Mouse (Mus musculus) spleen, postnatal 4 days (tissue): ENCODE measurements around the gene Ugt1a6b.

Source experiments
- DNase-seq, 2 experiments: peaks; one replicate each; pipeline ENCODE4 v3.0.0; 2022; ENCODE audit warnings: low spot score in 2 of 2

Gene Ugt1a6b

DNA sequence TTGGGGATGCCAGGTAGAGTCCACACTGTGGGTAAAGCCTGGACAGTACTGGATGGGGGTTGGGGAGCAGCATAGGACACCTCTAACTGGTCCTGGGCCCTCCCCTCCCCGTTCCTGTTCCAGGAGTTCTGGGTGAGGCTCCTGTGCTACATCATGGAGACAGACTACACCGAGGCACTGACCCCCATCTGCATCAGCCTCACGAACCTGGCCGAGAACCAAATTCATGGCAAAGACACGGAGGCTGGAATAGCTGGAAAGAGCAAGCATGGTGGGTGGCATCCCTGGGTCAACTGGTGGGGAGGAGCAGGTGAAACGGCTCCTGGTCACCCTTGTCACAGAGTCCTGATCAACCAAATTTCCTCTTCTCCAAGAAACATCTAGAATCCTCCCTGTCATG lies 135.7 kb downstream of the Ugt1a6b start:
- DNase-seq, result no peak

DNA sequence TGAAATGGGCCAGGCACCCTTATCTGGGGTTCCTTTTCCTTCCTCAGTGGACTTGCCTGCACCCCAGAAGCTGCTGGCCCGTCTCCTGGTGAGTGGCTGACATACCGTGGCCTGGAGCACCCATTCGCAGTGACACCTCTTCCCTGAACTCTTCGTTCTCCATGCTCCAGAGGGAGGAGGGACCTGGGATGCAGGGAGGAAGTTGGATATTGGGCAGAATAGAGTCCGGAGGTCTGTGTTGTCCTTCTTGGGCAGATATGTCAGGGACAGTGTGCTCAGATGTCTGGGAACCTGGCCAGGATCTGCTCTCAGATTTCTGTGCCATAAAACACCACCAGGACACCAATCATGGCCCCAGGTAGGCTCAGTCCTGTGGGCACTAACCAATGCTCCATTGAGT lies 137.0 kb downstream of the Ugt1a6b start:
- no peak for DNase-seq

DNA sequence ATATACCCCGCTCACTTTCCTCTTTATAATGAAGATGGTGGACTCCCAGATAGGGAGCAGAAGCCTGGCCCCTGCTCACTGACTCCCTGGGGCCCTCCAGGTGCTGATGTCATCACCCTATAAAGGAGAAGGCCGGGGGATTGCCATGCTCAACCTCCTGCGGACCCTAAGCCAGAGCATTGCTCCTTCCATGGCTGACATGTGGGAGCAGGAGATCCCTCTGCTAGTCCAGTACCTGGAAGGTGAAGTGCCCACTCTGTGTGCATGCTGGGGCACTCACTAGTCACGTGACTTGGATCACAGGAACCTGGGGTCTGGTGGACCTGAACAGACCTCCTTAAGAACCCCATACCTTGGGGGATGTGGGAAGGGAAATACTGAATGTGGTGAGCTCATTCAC lies 137.5 kb downstream of the Ugt1a6b start:
- no peak for DNase-seq

DNA sequence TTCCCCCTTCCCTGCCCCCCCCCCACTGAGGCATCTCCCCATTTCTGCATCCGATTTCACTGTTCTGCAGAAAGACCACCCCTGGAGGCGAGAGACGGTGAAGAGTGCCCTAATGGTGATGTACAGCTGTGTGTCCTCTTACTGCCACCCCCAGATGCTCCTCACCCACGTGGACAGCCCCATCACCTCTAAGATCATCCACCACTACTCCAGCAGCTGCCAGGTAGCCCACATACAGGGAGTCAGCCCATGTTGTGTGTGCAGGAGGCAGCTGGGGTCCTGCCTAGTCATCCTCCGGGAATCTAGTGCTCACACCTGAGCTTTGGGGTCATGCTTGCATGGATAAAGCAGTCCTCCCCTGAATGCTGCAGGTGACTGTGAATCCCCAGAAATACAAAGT lies 140.8 kb downstream of the Ugt1a6b start:
- no peak for DNase-seq

DNA sequence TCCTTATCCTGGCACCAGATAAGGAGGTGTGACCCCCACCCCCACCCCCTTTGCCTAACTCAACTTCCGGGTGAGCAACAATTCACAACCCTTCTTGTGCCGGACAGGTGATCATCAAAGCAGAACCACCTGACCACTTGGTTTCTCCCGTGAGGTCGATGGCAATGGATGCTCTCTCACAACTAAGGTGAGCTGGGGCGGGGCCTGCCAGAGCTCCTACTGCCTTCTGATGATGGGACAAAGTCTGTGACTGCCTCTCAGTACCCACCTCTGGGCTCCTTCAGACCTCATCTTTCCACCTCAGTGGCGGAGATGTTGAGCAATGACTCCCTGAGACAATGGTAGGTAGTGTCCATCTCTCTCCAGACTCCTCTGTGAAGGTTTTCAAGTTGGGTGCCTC lies 142.8 kb downstream of the Ugt1a6b start:
- DNase-seq, result no peak

DNA sequence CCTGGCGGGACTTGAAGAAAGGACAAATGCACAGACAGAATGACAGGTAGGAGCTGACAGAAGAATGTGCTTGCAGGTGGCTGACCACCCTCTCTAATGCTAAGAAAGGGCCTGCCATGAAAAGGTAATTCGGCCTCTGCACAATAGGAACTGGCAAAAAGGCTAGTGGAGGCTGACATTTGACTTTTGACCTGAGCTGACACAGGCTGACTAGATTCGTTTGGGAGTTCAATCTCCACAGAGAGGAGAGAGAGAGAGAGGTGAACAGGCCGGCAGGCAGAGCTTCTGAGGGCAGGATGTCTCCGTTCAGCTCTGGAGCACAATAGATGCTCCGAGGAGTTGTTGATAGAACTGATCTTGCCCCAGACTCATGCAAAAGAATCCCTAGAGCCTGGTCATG lies 143.3 kb downstream of the Ugt1a6b start:
- DNase-seq, result no peak

DNA sequence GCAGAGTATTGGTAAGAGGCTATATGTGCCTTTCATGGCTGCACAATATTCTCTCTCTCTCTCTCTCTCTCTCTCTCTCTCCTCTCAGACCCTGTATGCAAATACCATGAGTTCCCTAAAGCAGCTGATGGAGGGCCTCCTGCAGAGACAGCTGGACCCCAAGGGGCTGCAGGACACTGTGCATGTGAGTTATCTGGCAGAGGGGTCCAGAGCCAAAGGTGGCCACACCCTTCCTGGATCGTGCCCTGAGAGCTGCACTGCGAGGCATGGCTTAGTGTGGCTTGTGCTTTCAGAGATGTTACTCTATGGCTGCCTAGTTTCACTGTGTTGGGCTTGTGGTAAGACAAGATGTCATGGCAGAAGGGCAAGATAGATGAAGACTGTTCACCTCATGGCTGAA lies 144.6 kb downstream of the Ugt1a6b start:
- DNase-seq, result no peak

DNA sequence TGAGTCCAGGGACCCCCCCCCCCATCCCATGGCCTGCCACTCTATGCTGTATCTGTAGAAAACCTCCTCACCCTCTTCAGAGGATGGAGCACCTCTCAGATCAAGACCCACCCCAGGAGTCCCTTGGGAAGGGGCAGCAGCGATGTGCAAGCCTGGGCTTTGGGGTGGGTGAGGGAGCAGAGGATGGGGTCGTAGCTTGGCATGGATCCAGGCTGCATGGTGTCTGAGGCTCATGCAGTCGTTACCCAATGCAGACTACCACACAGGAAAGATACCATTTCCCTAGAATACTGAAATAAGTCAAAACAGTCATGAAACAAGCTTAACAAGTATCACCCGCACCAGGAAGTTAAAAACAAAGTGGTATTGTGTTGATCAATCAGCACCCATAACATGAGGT lies 145.6 kb downstream of the Ugt1a6b start:
- DNase-seq, result no peak

DNA sequence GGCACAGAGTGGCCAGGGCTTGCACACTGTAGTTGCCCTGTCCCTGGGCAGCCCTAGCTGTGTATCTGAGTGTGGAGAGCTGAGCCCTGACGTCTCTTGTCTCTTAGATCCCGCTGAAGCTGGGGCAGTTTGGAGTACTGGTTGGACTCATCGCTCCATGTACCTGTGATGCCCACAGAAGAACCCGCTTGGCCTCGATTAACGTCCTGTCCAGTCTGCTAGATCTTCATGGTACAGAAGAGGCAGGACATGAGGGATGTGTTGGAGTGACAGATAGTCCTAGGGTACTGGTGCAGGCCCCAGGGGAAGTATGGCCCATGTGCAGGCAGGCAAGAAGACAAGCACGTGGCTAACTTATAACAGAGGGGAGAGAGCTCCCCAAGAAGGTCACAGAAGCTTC lies 146.5 kb downstream of the Ugt1a6b start:
- DNase-seq, result no peak

DNA sequence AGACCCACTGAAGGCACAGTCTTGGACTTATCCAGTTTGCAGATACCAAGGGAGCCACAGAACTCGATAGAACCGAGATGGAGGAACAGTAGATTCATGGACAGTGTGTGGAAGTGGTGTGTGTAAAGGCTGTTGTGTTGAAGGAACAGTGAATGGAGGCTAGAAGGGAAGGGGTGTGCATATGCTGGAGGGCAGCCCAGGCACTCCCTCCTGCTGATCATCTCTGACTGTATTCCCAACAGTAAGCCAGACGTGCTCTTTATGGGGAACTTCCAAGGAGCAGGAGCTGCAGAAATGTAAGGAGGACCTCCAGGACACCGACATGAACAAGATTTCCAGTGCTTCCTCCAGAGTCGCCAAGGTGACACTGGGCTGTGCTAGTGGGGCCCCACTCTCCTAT lies 147.0 kb downstream of the Ugt1a6b start:
- DNase-seq, result no peak

DNA sequence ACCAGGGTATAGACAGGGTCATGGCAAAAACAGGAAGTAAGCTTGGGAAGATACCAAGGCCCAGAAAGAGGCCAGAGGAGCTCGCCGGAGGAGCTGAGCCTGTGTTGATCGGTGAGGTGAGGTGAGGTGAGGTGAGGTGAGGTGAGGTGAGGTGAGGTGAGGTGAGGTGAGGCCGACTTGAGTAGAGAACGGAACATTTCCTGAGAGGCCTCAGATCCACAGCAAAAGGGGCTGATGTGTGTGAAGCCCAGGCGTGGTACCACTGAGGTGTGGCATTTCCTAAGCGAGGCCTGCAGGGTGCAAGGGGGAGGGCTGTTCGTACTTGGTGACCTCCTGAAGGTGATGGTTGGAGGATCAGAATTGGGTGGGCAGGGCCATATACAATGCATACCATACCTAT lies 150.1 kb downstream of the Ugt1a6b start:
- DNase-seq, result no peak

DNA sequence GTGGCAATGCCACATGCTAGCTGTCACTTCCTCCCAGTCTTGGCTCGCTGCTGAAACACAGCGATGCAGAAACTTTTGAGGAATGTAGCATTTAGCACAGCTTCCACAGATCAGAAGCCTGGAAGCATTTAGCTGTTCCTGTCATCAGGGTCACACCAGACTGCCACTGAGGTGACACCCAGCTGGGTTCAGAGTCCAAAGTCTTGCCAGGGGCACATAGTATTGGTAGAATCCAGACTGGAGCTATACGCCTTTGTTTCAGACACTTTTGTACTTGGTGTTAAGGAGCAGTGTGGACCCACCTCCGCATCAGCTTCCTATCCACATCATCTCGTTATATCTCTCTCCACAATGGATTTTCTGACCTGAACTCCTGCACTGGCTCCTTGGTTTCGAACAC lies 150.5 kb downstream of the Ugt1a6b start:
- no peak for DNase-seq

DNA sequence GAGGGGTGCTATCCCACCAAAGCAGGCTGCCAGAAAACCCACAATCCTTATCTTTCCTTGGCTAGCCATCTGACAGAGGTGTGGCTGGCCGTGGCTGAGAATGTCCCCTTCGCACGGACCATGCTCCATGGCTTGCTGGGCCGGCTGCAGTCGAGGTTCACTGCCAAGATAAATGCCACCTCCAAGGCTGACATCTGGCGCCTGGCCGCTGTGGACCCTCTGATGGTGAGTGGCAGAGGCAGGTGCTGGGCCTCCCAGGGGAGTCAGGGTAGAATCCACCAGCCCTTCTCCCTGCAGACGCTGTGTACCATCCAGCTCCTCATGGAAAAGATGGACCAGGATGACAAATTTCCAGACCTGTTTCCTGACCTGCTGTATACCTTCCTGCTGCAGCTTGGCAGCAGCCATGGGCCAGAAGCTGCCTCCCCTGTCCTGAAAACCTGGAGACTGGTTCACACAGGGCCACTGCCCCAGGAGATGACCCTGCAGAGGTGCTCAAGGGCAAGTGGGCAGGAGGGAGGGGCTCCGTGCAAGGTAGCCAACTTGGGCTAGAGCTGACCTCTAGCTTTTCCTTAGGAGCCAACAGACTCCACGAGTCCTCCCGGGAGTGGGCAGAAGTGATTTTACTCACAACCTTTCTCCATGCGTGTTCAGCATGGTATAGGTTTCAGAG lies 151.9 kb downstream of the Ugt1a6b start:
- DNase-seq, result no peak

DNA sequence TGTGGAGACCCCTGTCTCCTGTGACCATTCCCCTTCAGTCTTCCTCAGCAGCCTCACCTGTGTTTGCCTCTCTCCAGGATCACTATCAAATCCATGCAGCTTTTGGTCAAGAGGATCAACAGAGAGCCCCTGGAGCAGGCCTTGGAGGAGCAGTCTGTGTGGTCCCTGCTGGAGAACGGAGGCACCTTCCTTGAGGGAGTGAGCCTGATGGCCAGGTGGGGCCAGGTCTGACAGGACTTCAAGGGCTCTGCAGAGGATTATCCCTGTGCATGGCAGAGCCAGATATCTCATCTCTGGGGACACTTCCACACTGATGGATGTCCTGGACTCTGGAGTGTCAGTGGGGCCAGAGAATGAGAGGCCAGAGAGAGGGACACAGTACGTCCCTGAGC lies 152.4 kb downstream of the Ugt1a6b start:
- no peak for DNase-seq

DNA sequence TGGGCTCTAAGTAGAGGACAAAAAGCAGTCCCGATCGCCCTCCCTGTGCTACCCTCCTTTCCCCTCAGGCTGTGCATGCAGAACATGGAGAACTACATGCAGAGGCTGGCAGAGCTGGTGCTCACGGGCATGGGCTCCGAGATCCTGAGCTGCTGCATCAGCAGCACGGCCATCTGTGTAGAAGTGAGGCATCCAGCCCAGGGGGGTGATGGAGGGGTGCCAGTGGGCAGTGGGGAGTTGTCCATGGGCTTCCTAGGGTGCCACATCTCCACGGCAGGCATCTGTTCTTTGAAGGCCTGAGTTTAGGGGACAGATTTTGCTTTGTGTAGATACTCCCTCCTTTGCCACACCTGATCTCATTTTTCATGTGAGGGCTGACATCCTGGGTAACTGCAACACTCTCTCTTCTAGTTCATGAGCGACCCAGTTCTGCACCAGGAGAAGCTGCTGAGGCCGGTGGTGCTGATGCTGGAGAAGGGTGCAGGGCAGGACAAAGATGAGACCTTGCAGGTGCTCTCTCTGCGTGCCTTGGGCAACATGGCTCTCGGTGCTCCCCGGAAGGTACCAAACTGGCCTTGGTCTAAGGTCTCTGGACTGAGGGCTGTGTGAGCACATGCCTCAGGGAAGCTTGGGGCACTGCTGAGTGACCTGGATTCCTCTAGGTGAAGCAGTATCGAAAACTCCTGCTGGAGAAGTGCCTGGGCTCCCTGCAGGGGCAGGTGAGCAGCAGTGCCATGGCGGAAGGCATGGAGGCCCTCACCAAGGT lies 153.1 kb downstream of the Ugt1a6b start:
- peak in 1 of 2 experiments; percentile 40 for DNase-seq

DNA sequence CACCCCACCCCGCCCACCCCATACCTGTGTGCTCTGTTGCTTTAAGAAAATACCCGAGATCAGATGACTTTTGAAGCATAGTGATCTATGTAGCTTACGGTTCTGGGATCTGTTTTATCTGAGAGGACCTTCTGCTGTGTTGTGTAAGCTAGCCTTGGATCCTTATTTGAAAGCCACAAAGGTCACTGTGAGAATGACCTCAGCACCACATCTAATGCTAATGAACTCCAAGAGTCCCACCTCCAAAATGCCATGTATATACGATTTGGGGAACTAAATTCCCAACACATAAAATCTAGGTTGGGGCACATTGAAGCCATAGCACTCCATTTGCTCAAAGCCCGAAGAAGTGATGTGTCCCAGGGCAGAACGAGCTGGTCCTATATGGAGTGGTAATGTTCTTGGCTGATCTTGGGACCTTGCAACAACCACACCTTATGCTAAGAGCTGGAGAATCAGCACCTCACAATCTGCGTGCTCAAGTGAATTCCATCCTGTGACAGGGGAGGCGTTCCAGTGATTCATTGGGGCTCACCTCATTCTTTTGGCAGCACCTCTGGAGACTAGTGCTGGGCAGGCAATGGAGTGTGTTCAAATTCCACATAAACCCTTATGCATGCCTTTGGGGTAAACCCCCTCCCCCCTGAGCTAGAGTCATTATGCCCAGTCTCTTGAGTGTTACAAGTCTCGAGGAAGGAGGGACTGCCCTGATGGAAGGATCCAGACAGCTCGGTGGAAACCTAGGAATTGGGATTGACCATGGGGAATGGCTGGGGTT lies 154.0 kb downstream of the Ugt1a6b start:
- no peak for DNase-seq

DNA sequence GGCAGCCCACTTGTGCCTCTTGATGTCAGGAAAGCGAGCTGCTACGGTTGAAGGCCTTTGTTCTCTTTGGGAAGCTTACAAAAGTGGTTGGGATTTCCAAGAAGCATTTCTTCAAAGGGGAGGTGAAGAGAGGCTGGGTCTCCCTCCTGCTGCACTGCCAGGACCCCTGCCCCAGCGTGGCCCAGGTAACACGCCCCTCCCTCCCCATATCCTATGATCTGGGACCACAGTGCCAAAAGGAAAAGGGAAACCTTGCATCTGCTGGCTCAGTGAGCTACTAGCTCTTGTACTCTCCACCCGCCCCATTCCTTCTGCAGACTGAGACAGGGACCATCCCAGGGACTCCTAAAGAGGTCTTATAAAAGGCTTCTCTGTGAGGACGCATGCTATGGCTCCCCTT lies 154.6 kb downstream of the Ugt1a6b start:
- no peak for DNase-seq

DNA sequence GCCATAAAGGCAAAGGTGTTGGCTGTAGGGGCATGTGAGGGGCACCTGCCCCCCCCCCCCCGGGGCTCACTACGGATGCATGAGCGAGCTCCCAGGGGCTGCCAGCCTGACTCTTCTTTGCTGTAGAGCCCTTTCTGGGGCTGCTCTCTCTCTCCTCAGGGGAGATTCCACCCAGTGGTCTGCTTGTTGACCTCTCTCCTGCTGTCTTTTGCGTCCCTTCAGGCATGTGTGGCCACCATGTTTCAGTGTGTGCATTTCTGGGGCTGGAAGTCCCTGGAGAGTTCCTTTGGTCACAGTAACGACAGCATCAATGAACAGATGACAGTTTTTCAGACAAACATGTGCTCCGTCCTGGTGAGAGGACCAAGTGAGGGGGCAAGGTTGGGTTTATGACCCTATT lies 155.3 kb downstream of the Ugt1a6b start:
- DNase-seq, result no peak

DNA sequence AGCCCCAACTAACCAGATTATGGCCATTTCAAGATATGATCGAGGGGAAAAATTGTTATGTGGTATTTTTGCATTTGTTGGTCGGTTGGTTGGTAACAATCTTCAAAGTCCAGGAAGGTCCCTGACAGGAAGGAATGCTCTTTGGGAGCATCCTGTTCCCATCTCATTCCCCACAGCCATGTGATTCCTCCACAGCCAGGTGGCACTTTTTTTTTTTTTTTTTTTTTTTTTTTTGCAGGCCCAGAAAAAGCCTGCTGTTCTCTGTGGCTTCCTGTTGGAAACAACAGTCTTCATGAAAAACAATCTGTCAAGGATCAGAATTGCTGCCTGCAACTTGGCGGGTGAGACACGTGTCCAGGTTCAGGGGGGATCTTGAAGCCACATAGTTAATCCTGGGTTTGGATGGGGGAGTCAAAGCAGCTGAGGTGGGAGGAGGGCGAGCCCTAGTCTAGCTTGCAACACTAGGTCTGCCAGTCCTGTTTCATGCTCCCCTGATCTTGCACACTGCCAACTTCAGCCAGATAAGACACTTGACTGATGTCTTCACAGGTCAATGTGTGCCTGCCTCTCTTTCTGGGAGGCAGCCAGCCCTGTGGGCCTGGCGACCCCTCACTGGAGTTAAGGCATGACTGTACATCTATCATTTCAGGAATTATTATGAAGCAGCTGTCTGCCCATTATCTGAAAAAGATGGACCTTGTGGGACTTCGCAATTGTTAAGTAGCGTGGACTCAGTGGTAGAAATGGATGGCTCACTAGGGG lies 156.0 kb downstream of the Ugt1a6b start:
- DNase-seq, result no peak

DNA sequence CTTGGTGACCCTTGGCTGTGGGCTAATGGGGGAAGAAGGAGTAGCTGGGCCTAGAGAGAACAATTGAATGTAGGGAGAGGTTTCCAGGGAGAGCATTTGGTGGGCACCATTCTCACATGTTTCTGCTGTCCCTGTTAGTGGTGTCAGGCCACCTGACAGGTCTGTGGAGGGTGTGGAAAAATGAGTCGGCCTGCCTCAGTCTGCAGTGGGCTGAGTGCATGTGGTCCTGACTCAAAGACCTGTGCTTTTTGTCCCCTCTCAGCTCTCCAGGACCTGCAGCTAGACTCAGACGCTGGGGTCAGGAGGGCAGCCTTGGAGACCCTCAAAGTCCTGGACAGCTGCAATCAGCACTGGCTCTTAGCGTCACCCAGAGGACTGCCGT lies 156.6 kb downstream of the Ugt1a6b start:
- no peak for DNase-seq

DNA sequence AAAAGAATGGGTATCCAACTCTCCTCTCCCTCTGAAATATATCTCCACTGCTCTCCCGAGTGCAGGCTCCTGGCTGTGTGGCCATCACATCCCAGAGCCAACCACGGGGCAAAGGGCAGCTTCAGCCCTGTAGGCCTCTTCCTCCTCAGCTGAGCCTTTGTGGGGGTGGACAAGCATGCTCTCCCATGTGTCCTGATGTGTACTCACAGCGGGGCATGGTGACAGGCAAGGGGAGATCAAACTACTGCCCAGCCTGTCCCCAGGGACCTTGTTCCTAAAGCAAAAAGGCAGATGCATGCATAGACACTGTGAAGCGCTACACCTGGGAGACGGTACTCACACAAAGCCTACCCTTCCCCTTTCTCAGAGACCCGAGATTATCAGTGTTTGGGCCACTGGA lies 157.1 kb downstream of the Ugt1a6b start:
- peak; percentile 58 to 87 for DNase-seq
